Mouse (Mus musculus): ENCODE results near the gene Gm3259. TPM values are rescaled to one million over a fixed set of nuclear protein-coding genes. Genes with fewer than 3 reads are reported as not detected.
"Not testable (repeated sequence)": the region's sequence is repeated elsewhere in the genome, so short reads cannot be mapped to it uniquely, and the experiment has no call there.

Gene Gm3259
- not detected in 2 replicates for polyA plus RNA-seq (2015; fragmentation: Nextera tagmentation; extraction: Ambion mirVana)

- not testable (repeated sequence) for H3K36me3 ChIP-seq (ENCODE audit: control insufficient read depth, insufficient read depth, low read length); H3K27me3 ChIP-seq (ENCODE audit: control insufficient read depth, insufficient read depth, low read length); H3K27ac ChIP-seq (replicated peaks); H3K4me1 ChIP-seq (replicated peaks; ENCODE audit: control insufficient read depth, insufficient read depth); H3K4me2 ChIP-seq (replicated peaks; ENCODE audit: low read depth); H3K9ac ChIP-seq (ENCODE audit: low read length); H3K4me3 ChIP-seq (ENCODE audit: low read depth, low read length); ATAC-seq (ENCODE audit: low FRiP score, low TSS enrichment); H3K9me3 ChIP-seq (ENCODE audit: control insufficient read depth, low read length); DNase-seq (ENCODE audit: low spot score)
- 56% methylated on average over 2 of the region's 2 CpGs for WGBS
Observed at GRCm38 (mm10) chr5:95305611-95306010, at the start of gene Gm3259. TSS of gene Gm3259 (plus strand) at chr5:95305911.

- not testable (repeated sequence) for DNase-seq (ENCODE audit: low spot score); H3K9ac ChIP-seq (ENCODE audit: low read length); H3K36me3 ChIP-seq (ENCODE audit: control insufficient read depth, insufficient read depth, low read length); H3K4me3 ChIP-seq (ENCODE audit: low read depth, low read length); H3K27ac ChIP-seq (replicated peaks); H3K27me3 ChIP-seq (ENCODE audit: control insufficient read depth, insufficient read depth, low read length); H3K4me2 ChIP-seq (replicated peaks; ENCODE audit: low read depth); ATAC-seq (ENCODE audit: low FRiP score, low TSS enrichment); H3K9me3 ChIP-seq (ENCODE audit: control insufficient read depth, low read length); H3K4me1 ChIP-seq (replicated peaks; ENCODE audit: control insufficient read depth, insufficient read depth)
- no CpG with 5 or more reads among the region's 1 CpGs for WGBS
Observed at GRCm38 (mm10) chr5:95272668-95273067, 33.0 kb upstream of the Gm3259 start, which contains the start of gene Gm10424. TSS of gene Gm10424 (minus strand) at chr5:95272768.

Other genes with a start within 250 kb of the Gm3259 start
- gene Gm7942, start 199.0 kb upstream of the Gm3259 start, polyA plus RNA-seq (2015; fragmentation: Nextera tagmentation; extraction: Ambion mirVana), result not detected in 2 replicates
- gene Gm16513, start 123.3 kb upstream of the Gm3259 start, polyA plus RNA-seq (2015; fragmentation: Nextera tagmentation; extraction: Ambion mirVana), result not detected in 2 replicates
- not detected in 2 replicates for gene Gm10424, start 33.1 kb upstream of the Gm3259 start, polyA plus RNA-seq (2015; fragmentation: Nextera tagmentation; extraction: Ambion mirVana)
- gene D5Ertd577e, start 150.9 kb downstream of the Gm3259 start, polyA plus RNA-seq (2015; fragmentation: Nextera tagmentation; extraction: Ambion mirVana), result not detected in 2 replicates
- gene Gm3286, start 204.8 kb downstream of the Gm3259 start, polyA plus RNA-seq (2015; fragmentation: Nextera tagmentation; extraction: Ambion mirVana), result not detected in 2 replicates